Mouse (Mus musculus) hindbrain, embryonic 14.5 days (tissue): Measurements from ENCODE around the gene Osbpl10. TPM values are rescaled to one million over a fixed set of nuclear protein-coding genes. Genes with fewer than 3 reads are reported as not detected.

ENCODE experiments used
- ATAC-seq: fragments of 200-750 bp; cut with Nextera tagmentation; 2 replicates; pipeline ENCODE4 v1.8.0; 2017; ENCODE audit warnings: moderate number of reproducible peaks, mild to moderate bottlenecking, moderate TSS enrichment, moderate library complexity; ENCODE audit not compliant: low FRiP score
- DNase-seq: peaks from one replicate; pipeline ENCODE4 v3.0.0-alpha.2; 2015; ENCODE audit warnings: low spot score
- H3K27ac ChIP-seq: fragments of 300-500 bp; sonication (generic); 2 replicates; pipeline ENCODE4 v1.5.1; 2014; ENCODE audit warnings: mild to moderate bottlenecking, moderate library complexity
- H3K27me3 ChIP-seq: fragments of 300-500 bp; sonication (generic); 2 replicates; pipeline ENCODE4 v1.6.1; 2014; ENCODE audit warnings: mild to moderate bottlenecking, low read length, mixed read lengths; ENCODE audit not compliant: control insufficient read depth, insufficient read depth
- H3K36me3 ChIP-seq: fragments of 300-500 bp; sonication (generic); replicated peaks from 2 replicates; pipeline ENCODE4 v1.6.1; 2014; ENCODE audit not compliant: control insufficient read depth, insufficient read depth
- H3K4me1 ChIP-seq: fragments of 300-500 bp; sonication (generic); replicated peaks from 2 replicates; pipeline ENCODE4 v1.6.1; 2014; ENCODE audit warnings: antibody characterized with exemption, low read length, mixed read lengths; ENCODE audit not compliant: control insufficient read depth, insufficient read depth
- H3K4me2 ChIP-seq: fragments of 300-500 bp; sonication (generic); replicated peaks from 2 replicates; pipeline ENCODE4 v1.6.1; 2014; ENCODE audit warnings: mild to moderate bottlenecking, moderate library complexity
- H3K4me3 ChIP-seq: fragments of 300-500 bp; sonication (generic); replicated peaks from 2 replicates; pipeline ENCODE4 v1.5.1; 2014; ENCODE audit warnings: mild to moderate bottlenecking, low read length
- H3K9ac ChIP-seq: fragments of 300-500 bp; sonication (generic); 2 replicates; pipeline ENCODE4 v1.6.1; 2014
- H3K9me3 ChIP-seq: fragments of 300-500 bp; sonication (generic); 2 replicates; pipeline ENCODE4 v1.6.1; 2016; ENCODE audit warnings: low read length; ENCODE audit not compliant: control insufficient read depth
- WGBS: fragments of 180-500 bp; shearing (Covaris S2); extraction: QIAGEN DNeasy Blood & Tissue Kit; methylation state at CpG from one replicate; pipeline ENCODE4 v1.1.7; 2014; 5-methylcytosine and 5-hydroxymethylcytosine counted together
- polyA plus RNA-seq: library from polyadenylated mRNA; unstranded; fragments of >200 nt; fragmentation: Nextera tagmentation; extraction: Ambion mirVana; gene quantifications from 2 replicates; pipeline ENCODE4 v1.2.1, GENCODE M21; 2014

Gene Osbpl10
- polyA plus RNA-seq = 2.7 and 3.6 TPM in 2 replicates

- H3K27me3 ChIP-seq = peaks cover 12% of the 10 kb centered on the region
- DNase-seq (peak; percentile 70), ATAC-seq (peak; percentile 82)
- peak within 1 kb of the TSS; percentile 83 for H3K9ac ChIP-seq
- H3K4me3 ChIP-seq = peak within 1 kb of the TSS; percentile 71
- H3K4me2 ChIP-seq = peak within 1 kb of the TSS; percentile 79
- WGBS = under 1% methylated on average over 60 of the region's 86 CpGs
- peak within 1 kb of the TSS; percentile 85 for H3K27ac ChIP-seq
- H3K9me3 ChIP-seq = no peaks in the 10 kb centered on the region
- peaks cover 9% of the 10 kb centered on the region; the same call in 1 of the 2 replicates for H3K4me1 ChIP-seq
- no peaks in the 10 kb centered on the region for H3K36me3 ChIP-seq
These were observed at the start of gene Osbpl10 for GRCm38 (mm10) chr9:114978281-114979111. TSS of gene Osbpl10 (plus strand) at chr9:114978569.

GRCm38 (mm10) chr9:114930464-114931090 is 47.8 kb upstream of the Osbpl10 start:
- ATAC-seq = no peak
- Histone ChIP-seq H3K4me2 (no peak overlapping the region), H3K9me3 (no peaks in the 10 kb centered on the region), H3K36me3 (no peaks in the 10 kb centered on the region), H3K27ac (no peak overlapping the region), H3K4me1 (peaks cover 13% of the 10 kb centered on the region), H3K9ac (no peak overlapping the region), H3K27me3 (0 out of 2 replicates have a peak, but pooled peaks cover 6% of the 10 kb centered on the region), H3K4me3 (no peak overlapping the region)
- DNase-seq = peak; percentile 26
- WGBS = 64% methylated on average over 9 of the region's 9 CpGs

DNA sequence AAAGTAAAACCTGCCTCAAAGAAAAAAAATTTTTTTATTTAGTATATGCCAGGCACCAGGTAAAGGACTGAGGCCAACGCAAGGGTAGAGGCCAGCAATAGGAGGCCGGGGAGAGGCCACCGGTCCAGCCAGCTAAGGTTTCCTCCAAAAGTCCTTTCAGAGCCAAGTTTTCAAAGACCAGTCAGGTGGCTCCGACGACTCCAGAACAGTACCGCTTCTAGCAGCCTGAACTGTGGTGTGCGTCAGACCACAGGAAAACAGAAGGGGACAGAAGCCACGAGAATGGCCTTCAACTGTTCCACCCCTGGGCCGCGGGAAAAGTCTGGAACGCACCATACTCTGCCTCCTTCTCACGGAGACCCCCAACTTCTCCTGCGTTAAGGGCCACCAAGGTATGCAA is 45.8 kb upstream of the Osbpl10 start:
- peaks cover 13% of the 10 kb centered on the region for H3K4me1 ChIP-seq
- H3K27me3 ChIP-seq = 0 out of 2 replicates have a peak, but pooled peaks cover 6% of the 10 kb centered on the region
- H3K27ac ChIP-seq = no peak overlapping the region
- H3K9me3 ChIP-seq = no peaks in the 10 kb centered on the region
- H3K4me3 ChIP-seq = peak overlapping the region; percentile 85
- peak overlapping the region; percentile 99 for H3K4me2 ChIP-seq
- DNase-seq (no peak), ATAC-seq (no peak)
- no peaks in the 10 kb centered on the region for H3K36me3 ChIP-seq
- H3K9ac ChIP-seq = peak overlapping the region; percentile 84
- WGBS = 23% methylated on average over 13 of the region's 13 CpGs

- Histone ChIP-seq H3K27me3 (0 out of 2 replicates have a peak, but pooled peaks cover 6% of the 10 kb centered on the region), H3K27ac (peak overlapping the region; percentile 74), H3K4me3 (peak overlapping the region; percentile 85), H3K9ac (peak overlapping the region; percentile 84), H3K9me3 (no peaks in the 10 kb centered on the region), H3K4me2 (peak overlapping the region; percentile 99), H3K36me3 (no peaks in the 10 kb centered on the region), H3K4me1 (peaks cover 13% of the 10 kb centered on the region)
- DNase-seq = no peak
- ATAC-seq = no peak
- under 1% methylated on average over 48 of the region's 50 CpGs for WGBS
These were observed 45.2 kb upstream of the Osbpl10 start for GRCm38 (mm10) chr9:114933037-114933722.

GRCm38 (mm10) chr9:114933723-114934171 is 44.6 kb upstream of the Osbpl10 start, which contains the start of gene Gpd1l:
TSS of gene Gpd1l (minus strand) at chr9:114933987.
- H3K36me3 ChIP-seq = no peaks in the 10 kb centered on the region
- H3K9me3 ChIP-seq = no peaks in the 10 kb centered on the region
- 0 out of 2 replicates have a peak, but pooled peaks cover 6% of the 10 kb centered on the region for H3K27me3 ChIP-seq
- WGBS = 0% methylated on average over 30 of the region's 30 CpGs
- peak within 1 kb of the TSS; percentile 84 for H3K9ac ChIP-seq
- peak within 1 kb of the TSS; percentile 74 for H3K27ac ChIP-seq
- DNase-seq (peak; percentile 79), ATAC-seq (peak; percentile 97)
- peaks cover 13% of the 10 kb centered on the region for H3K4me1 ChIP-seq
- peak within 1 kb of the TSS; percentile 85 for H3K4me3 ChIP-seq
- H3K4me2 ChIP-seq = peak within 1 kb of the TSS; percentile 99

- H3K4me2 ChIP-seq = peak overlapping the region; percentile 99
- H3K27ac ChIP-seq = no peak overlapping the region
- H3K4me3 ChIP-seq = no peak overlapping the region; the same call in 1 of the 2 replicates
- 0 out of 2 replicates have a peak, but pooled peaks cover 6% of the 10 kb centered on the region for H3K27me3 ChIP-seq
- H3K9ac ChIP-seq = no peak overlapping the region
- H3K9me3 ChIP-seq = no peaks in the 10 kb centered on the region
- peaks cover 13% of the 10 kb centered on the region for H3K4me1 ChIP-seq
- H3K36me3 ChIP-seq = no peaks in the 10 kb centered on the region
- DNase-seq = no peak
- no peak for ATAC-seq
- 70% methylated on average over 11 of the region's 11 CpGs for WGBS
These were observed 44.1 kb upstream of the Osbpl10 start for GRCm38 (mm10) chr9:114934231-114934630.

DNA sequence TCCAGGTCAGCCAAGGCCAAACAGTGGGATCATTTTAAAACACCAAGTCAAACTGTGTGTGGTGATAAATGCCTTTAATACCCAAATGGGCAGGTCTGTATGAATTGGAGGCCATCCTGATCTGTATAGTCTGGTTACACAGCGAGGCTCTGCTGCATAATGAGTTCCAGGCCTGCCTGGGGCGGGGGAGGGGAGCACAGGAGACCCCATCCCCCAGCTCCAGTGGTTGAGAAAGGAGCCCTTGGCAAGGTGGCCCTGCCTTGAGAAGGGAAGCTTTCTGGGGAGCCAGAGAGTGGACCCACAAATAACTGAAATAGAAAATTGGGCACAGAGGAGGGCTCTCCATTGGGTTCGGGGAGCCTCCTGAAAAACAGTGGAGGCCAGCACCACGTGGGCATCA is 43.0 kb upstream of the Osbpl10 start:
- Histone ChIP-seq H3K27ac (no peak overlapping the region), H3K27me3 (0 out of 2 replicates have a peak, but pooled peaks cover 6% of the 10 kb centered on the region), H3K9me3 (no peaks in the 10 kb centered on the region), H3K4me2 (no peak overlapping the region), H3K4me3 (no peak overlapping the region), H3K36me3 (no peaks in the 10 kb centered on the region), H3K9ac (no peak overlapping the region), H3K4me1 (peaks cover 13% of the 10 kb centered on the region)
- DNase-seq = no peak
- ATAC-seq = no peak
- 77% methylated on average over 4 of the region's 4 CpGs for WGBS

GRCm38 (mm10) chr9:114936687-114937086 is 41.7 kb upstream of the Osbpl10 start:
- H3K27ac ChIP-seq = no peak overlapping the region
- no peak overlapping the region for H3K4me2 ChIP-seq
- ATAC-seq (no peak), DNase-seq (no peak)
- H3K9me3 ChIP-seq = no peaks in the 10 kb centered on the region
- 0 out of 2 replicates have a peak, but pooled peaks cover 6% of the 10 kb centered on the region for H3K27me3 ChIP-seq
- no peaks in the 10 kb centered on the region for H3K36me3 ChIP-seq
- WGBS = 76% methylated on average over 2 of the region's 2 CpGs
- H3K4me3 ChIP-seq = no peak overlapping the region
- no peak overlapping the region for H3K9ac ChIP-seq
- H3K4me1 ChIP-seq = peaks cover 13% of the 10 kb centered on the region
